Mouse (Mus musculus): ENCODE results near the gene H2-Q2. TPM values are rescaled to one million over a fixed set of nuclear protein-coding genes. Genes with fewer than 3 reads are reported as not detected.

H2-Q2 gene
- 0.49 and 0.67 TPM in 2 replicates for polyA plus RNA-seq (2021; fragmentation: Nextera tagmentation)
- long read RNA-seq, experiment 1, partial matches to known transcripts: 1 of 8 reads
- long read RNA-seq, experiment 1, other reads (novel, unspliced or antisense): 7 of 8 reads
- long read RNA-seq, experiment 2, partial matches to known transcripts: 1 of 2 reads
- long read RNA-seq, experiment 2, other reads (novel, unspliced or antisense): 1 of 2 reads

GRCm38 (mm10) chr17:35342071-35342671, at the start of gene H2-Q2:
Gene H2-Q2, plus strand, starts transcription at chr17:35342242.

GRCm38 (mm10) chr17:35320327-35321081, 21.5 kb upstream of the H2-Q2 start, which contains the start of gene H2-Q1:
Gene H2-Q1, plus strand, starts transcription at chr17:35320405.

GRCm38 (mm10) chr17:35379369-35379728, 37.3 kb downstream of the H2-Q2 start, which contains the start of gene H2-Q4:
Gene H2-Q4, plus strand, starts transcription at chr17:35379617.

Other genes with a start within 250 kb of the H2-Q2 start
- not detected in 2 replicates for gene Ly6g5c, start 234.0 kb upstream of the H2-Q2 start, polyA plus RNA-seq (2021; fragmentation: Nextera tagmentation)
- gene Ly6g5b, start 226.8 kb upstream of the H2-Q2 start, polyA plus RNA-seq (2021; fragmentation: Nextera tagmentation): not detected in 2 replicates
- 21.2 and 22.7 TPM in 2 replicates for gene Gpank1, start 220.8 kb upstream of the H2-Q2 start, polyA plus RNA-seq (2021; fragmentation: Nextera tagmentation)
- 240 and 277 TPM in 2 replicates for gene Csnk2b, start 220.2 kb upstream of the H2-Q2 start, polyA plus RNA-seq (2021; fragmentation: Nextera tagmentation)
- 32.3 and 43.2 TPM in 2 replicates for gene D17H6S53E, start 215.9 kb upstream of the H2-Q2 start, polyA plus RNA-seq (2021; fragmentation: Nextera tagmentation)
- gene Apom, start 210.2 kb upstream of the H2-Q2 start, polyA plus RNA-seq (2021; fragmentation: Nextera tagmentation): not detected in 2 replicates
- gene Bag6, start 207.1 kb upstream of the H2-Q2 start, polyA plus RNA-seq (2021; fragmentation: Nextera tagmentation): 59.0 and 84.6 TPM in 2 replicates
- gene Prrc2a, start 177.3 kb upstream of the H2-Q2 start, polyA plus RNA-seq (2021; fragmentation: Nextera tagmentation): 14.9 and 37.9 TPM in 2 replicates
- 32.2 and 36.1 TPM in 2 replicates for gene Aif1, start 166.2 kb upstream of the H2-Q2 start, polyA plus RNA-seq (2021; fragmentation: Nextera tagmentation)
- 26.1 and 36.8 TPM in 2 replicates for gene Lst1, start 153.8 kb upstream of the H2-Q2 start, polyA plus RNA-seq (2021; fragmentation: Nextera tagmentation)
- 0.48 and 0.93 TPM in 2 replicates for gene Ltb, start 147.8 kb upstream of the H2-Q2 start, polyA plus RNA-seq (2021; fragmentation: Nextera tagmentation)
- not detected in 2 replicates for gene Tnf, start 140.2 kb upstream of the H2-Q2 start, polyA plus RNA-seq (2021; fragmentation: Nextera tagmentation)
- gene Lta, start 136.9 kb upstream of the H2-Q2 start, polyA plus RNA-seq (2021; fragmentation: Nextera tagmentation): 0.15 TPM in 1 of 2 replicates, not detected in the other
- not detected in 2 replicates for gene Gm16181, start 121.4 kb upstream of the H2-Q2 start, polyA plus RNA-seq (2021; fragmentation: Nextera tagmentation)
- 636 and 753 TPM in 2 replicates for gene Atp6v1g2, start 108.6 kb upstream of the H2-Q2 start, polyA plus RNA-seq (2021; fragmentation: Nextera tagmentation)
- 8.9 and 9.3 TPM in 2 replicates for gene Nfkbil1, start 106.5 kb upstream of the H2-Q2 start, polyA plus RNA-seq (2021; fragmentation: Nextera tagmentation)
- gene Ddx39b, start 100.5 kb upstream of the H2-Q2 start, polyA plus RNA-seq (2021; fragmentation: Nextera tagmentation): 165 and 169 TPM in 2 replicates
- 62.8 and 80.2 TPM in 2 replicates for gene H2-D1, start 79.5 kb upstream of the H2-Q2 start, polyA plus RNA-seq (2021; fragmentation: Nextera tagmentation)
- gene H2-Q1, start 21.8 kb upstream of the H2-Q2 start, polyA plus RNA-seq (2021; fragmentation: Nextera tagmentation): 0.44 and 0.75 TPM in 2 replicates
- gene H2-Q4, start 37.4 kb downstream of the H2-Q2 start, polyA plus RNA-seq (2021; fragmentation: Nextera tagmentation): 0.29 TPM in 1 of 2 replicates, not detected in the other
- gene H2-Q6, start 82.6 kb downstream of the H2-Q2 start, polyA plus RNA-seq (2021; fragmentation: Nextera tagmentation): 1.5 and 1.7 TPM in 2 replicates
- gene H2-Q7, start 96.9 kb downstream of the H2-Q2 start, polyA plus RNA-seq (2021; fragmentation: Nextera tagmentation): 2.5 and 3.5 TPM in 2 replicates
- gene H2-Q10, start 127.8 kb downstream of the H2-Q2 start, polyA plus RNA-seq (2021; fragmentation: Nextera tagmentation): 0.18 and 0.22 TPM in 2 replicates
- gene Pou5f1, start 163.8 kb downstream of the H2-Q2 start, polyA plus RNA-seq (2021; fragmentation: Nextera tagmentation): not detected in 2 replicates
- 12.5 and 13.0 TPM in 2 replicates for gene Tcf19, start 174.6 kb downstream of the H2-Q2 start, polyA plus RNA-seq (2021; fragmentation: Nextera tagmentation)
- 1.8 and 2.2 TPM in 2 replicates for gene Cchcr1, start 174.9 kb downstream of the H2-Q2 start, polyA plus RNA-seq (2021; fragmentation: Nextera tagmentation)
- gene Psors1c2, start 191.0 kb downstream of the H2-Q2 start, polyA plus RNA-seq (2021; fragmentation: Nextera tagmentation): not detected in 2 replicates
- gene Cdsn, start 209.9 kb downstream of the H2-Q2 start, polyA plus RNA-seq (2021; fragmentation: Nextera tagmentation): 1.3 and 1.6 TPM in 2 replicates
- not detected in 2 replicates for gene 2300002M23Rik, start 225.2 kb downstream of the H2-Q2 start, polyA plus RNA-seq (2021; fragmentation: Nextera tagmentation)